Mouse (Mus musculus) embryonic fibroblast, embryonic 13.5 days (primary cell): Measurements from ENCODE around the gene Mok. TPM values are rescaled to one million over a fixed set of nuclear protein-coding genes. Genes with fewer than 3 reads are reported as not detected.

Experiments
- H3K27ac ChIP-seq: 2 replicates; pipeline ENCODE4 v1.5.1; 2012; ENCODE audit warnings: low read length, control low read depth, inconsistent platforms; ENCODE audit not compliant: insufficient read depth
- H3K4me1 ChIP-seq: 2 replicates; pipeline ENCODE4 v1.6.1; 2011; ENCODE audit warnings: low read length; ENCODE audit not compliant: control insufficient read depth, insufficient read depth
- H3K4me3 ChIP-seq: 2 replicates; pipeline ENCODE4 v1.5.1; 2011; ENCODE audit warnings: mild to moderate bottlenecking, control low read depth, low read length; ENCODE audit not compliant: insufficient read depth
- CTCF ChIP-seq: IDR thresholded peaks from 2 replicates; pipeline ENCODE4 v1.5.1; 2011; ENCODE audit warnings: mild to moderate bottlenecking, control low read depth, low read length, moderate library complexity, borderline replicate concordance; ENCODE audit not compliant: insufficient read depth
- POLR2A ChIP-seq: IDR thresholded peaks from 2 replicates; pipeline ENCODE4 v1.6.1; 2011; ENCODE audit warnings: low read depth, mild to moderate bottlenecking, control low read depth, low read length, moderate library complexity
- polyA plus RNA-seq: library from polyadenylated mRNA; stranded (reverse); fragments of >200 nt; gene quantifications from 2 replicates; pipeline ENCODE4 v1.2.4, GENCODE M21; 2011; ENCODE audit warnings: low read depth; ENCODE audit not compliant: missing spikeins, insufficient read length

The Mok gene
- polyA plus RNA-seq, 1 experiment: 1.2 TPM

DNA sequence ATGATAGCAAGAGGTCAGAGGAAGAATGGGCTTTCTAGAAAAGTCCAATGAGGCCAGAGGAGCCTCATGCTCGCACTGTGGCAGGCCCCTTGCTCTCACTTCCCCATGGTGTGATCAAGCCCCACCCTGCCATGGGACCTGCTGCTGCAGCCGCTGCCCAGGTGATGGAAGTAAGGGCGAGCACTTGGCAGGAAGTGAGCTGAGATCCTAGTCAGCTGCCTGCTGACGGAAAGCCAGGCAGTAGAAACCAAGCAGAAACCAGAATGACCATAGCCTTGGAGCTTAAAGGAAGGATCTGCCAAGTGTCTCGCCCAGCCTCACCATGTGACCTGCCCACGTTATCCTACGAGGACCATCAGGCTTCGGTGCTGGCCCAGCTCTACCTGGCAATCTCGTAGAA is 27.6 kb downstream of the Mok start:
- TF ChIP-seq POLR2A (no peak), CTCF (no peak)
- Histone ChIP-seq H3K4me1 (no peaks in the 10 kb centered on the region), H3K27ac (no peak overlapping the region), H3K4me3 (no peak overlapping the region)

DNA sequence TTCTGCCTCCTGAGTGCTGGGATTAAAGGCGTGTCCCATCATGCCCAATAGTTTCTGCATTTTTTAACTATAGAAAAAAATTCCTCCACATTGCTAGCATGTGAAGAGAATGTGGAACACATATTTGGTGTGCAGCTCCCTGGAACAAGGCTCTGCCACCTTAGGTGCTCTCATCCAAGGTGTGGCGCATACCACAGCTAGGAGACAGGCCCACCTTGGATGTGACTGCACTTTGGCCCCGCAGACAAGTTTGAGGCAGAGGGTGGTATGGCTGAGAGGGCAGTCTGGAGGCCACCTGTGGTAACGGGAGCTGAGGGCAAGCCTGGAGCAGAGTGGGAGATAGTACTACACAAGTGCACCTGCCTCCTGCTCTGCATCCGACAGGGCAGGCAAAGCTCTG is 31.9 kb downstream of the Mok start:
- Histone ChIP-seq H3K4me3 (no peak overlapping the region), H3K4me1 (no peaks in the 10 kb centered on the region), H3K27ac (no peak overlapping the region)
- TF ChIP-seq POLR2A: no peak
- no peak for TF ChIP-seq CTCF

DNA sequence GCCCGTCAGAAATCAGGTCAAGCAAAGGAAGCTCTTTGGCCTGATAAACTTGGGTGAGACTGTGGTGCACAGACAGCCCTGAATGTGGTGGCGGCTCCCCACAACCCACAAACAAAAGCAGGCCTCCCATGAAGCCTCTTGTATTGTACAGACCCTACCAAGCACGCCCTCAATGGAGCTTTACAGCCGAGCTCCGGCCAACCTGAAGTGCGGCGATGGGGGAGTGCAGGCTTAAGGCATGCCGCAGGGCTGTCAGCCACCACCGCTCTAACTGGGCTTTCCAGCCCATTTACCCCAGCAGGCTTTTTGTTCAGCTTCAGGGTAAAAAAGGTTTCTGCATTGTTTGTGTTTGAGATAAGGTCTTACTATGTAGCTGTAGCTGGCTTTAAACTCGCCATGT is 32.3 kb downstream of the Mok start:
- Histone ChIP-seq H3K4me1 (no peaks in the 10 kb centered on the region), H3K27ac (no peak overlapping the region), H3K4me3 (no peak overlapping the region)
- no peak for TF ChIP-seq POLR2A
- TF ChIP-seq CTCF: no peak

DNA sequence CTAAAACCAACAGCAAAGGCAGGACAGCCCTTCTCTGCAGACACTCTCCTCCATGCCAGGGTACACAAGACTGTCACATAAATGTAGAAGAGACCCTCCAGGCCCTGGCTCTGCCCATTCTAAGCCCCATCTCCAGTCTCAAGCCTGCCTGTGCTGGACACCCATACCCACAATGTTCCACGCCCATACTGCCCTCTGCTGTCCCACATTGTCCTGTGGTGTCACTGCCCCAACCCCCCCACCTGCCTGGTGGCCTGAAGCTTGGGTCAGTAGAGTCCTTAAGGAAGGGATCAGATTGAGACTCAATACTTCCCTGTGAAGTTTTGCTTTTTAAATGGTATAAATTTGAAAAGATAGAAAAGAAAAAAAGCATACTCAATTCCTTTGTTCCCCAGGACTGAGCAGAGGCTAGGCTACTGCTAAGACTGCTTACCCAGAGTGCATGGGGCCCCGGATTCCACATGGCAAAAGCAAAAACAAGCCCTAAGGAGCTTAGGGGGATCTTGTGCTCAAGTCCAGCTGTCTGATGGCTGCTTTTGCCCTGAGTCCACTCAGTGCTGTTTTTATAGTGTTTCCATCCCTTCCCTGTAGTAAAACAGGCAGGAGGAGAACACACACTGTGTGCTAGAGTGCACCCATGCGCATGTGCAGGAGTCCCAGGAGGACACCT is 34.3 kb downstream of the Mok start:
- H3K4me1 ChIP-seq: peaks cover 5% of the 10 kb centered on the region; the same call in 1 of the 2 replicates
- H3K27ac ChIP-seq: no peak overlapping the region
- no peak for TF ChIP-seq POLR2A
- TF ChIP-seq CTCF: peak; percentile 43; the same call in 1 of the 2 replicates

DNA sequence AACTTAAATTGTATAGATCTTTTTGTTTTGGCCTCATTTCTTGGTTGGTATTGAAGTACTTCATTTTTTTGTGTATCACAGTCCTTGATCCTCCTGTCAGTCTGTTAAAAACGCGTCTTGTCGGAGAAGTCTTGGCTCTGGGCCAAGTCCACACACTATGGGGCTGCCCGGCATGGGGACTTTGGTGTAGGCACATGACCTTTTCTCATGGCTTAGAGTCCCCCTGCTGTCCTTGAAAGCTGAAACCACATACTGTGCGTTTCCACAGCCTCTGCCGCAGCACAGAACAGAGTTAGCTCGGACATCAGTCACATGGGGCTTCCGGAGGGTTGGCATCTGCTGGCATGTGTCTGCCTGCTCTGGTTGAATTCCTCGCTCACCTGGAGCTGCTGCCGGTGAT is 36.5 kb downstream of the Mok start:
- H3K4me3 ChIP-seq: no peak overlapping the region
- TF ChIP-seq POLR2A (no peak), CTCF (no peak)
- H3K4me1 ChIP-seq: peaks cover 5% of the 10 kb centered on the region; the same call in 1 of the 2 replicates
- H3K27ac ChIP-seq: no peak overlapping the region

More for the DNA sequence above, 34.3 kb downstream of the Mok start:
- no peak overlapping the region for H3K4me3 ChIP-seq

DNA sequence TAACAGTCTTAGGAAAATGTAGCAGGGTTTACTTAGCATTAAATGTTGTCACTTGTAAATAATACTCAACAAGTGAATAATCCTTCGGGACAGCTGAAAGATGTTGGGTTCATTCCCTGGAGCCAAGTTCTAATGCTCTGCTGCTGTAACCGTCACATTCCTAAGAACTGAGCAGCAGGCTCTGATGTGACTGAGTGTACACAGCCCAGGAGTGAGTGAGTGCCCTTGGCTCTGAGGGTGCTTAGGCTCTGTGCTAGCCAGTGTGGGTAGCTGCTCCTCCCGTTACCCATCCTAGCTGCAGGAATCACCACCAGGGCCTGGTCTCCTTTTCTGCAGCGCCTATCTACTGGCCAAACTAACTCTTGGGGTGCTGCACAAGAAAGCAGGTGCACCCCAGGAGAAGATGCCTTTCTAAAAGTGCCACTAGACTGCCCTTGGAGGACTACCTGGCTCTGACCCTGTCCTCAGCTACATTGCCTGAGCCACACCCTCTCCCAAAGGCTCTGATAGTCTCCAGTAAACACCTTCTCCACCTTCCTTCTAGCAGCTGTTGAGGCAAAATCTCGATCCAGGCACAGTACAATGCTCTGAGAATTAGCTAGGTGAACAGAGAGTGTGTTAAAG is 38.0 kb downstream of the Mok start:
- Histone ChIP-seq H3K27ac (no peak overlapping the region), H3K4me1 (peaks cover 6% of the 10 kb centered on the region), H3K4me3 (no peak overlapping the region)
- TF ChIP-seq CTCF (no peak), POLR2A (no peak)

DNA sequence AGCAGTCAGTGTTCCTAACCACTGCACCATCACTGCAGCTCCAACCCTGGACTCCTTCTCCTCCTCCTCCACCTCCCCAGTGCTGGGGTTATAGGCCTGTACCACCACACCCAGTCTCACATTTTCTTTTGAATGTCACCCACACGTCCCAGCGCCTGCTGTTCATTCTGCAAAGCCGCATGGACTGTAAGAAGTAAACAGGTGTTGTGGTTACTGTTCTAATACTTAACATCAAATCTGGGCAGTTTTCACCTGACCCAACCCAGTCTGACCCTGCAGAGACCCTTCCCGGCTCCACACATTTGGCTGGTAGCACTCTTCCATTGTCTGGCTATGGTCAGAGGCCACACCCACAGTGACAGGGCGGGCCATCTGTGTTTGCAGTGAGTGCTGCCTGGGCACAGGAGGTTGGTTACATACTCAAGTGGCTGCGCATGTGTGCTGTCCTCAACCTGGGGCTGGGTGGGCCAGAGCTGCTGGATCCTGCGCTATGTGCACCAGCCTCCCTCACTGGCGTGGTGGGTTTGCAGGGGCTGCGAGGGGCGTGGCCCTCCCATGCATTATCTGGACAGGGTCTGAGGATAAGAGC is 38.8 kb downstream of the Mok start:
- no peak overlapping the region for H3K27ac ChIP-seq
- no peak overlapping the region for H3K4me3 ChIP-seq
- H3K4me1 ChIP-seq: peaks cover 10% of the 10 kb centered on the region
- TF ChIP-seq CTCF: no peak
- TF ChIP-seq POLR2A: no peak

DNA sequence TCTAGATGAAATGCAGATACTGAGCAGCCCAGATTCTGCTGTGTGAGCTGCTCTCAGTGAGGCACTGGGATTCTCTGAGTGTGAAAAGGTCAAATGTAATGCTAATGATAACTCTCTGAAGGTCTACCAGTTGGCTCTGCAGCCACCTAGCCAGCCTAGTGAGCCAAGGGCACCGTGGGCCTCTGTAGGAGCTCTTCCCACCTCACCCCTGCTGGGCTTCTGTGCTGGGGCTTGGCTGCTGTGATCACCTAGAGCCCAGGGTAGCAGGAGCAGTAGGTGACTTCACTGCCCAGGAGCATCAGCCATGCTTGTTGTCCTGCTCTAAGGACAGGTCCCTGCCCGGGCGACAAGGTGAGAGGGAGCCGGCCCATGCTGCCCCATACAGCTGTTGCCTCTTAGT is 41.5 kb downstream of the Mok start:
- Histone ChIP-seq H3K4me1 (peaks cover 10% of the 10 kb centered on the region), H3K4me3 (no peak overlapping the region), H3K27ac (no peak overlapping the region)
- TF ChIP-seq POLR2A (no peak), CTCF (no peak)

DNA sequence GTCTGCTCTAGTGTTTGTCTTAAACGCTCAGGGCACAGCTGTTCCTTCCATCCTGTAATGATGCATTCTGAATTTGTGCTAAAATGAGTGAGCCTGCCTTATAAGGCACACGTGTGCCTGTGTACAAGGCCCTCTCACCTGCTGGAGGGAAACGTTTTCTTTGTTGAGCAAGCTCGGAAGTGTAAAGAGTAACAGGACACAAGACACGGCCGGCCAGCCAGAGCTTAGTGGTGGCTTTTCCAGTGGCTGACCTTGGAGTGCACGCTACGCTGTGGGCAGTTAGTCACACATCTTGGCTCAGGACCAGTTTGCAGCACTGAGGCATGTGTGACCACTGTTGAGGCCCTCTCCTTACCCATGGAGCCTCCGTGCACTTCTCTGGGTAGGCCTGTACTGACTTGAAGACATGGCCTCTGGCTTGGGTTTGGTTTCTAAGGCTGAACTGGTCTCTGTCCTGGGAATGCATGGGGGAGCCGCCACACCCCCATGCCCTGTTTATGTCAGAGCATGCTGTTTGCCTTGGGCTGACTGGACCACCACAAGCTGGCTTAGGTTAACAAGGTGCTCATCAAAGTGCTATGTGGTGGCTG is 42.8 kb downstream of the Mok start:
- TF ChIP-seq CTCF (no peak), POLR2A (no peak)
- Histone ChIP-seq H3K4me3 (no peak overlapping the region), H3K4me1 (peaks cover 9% of the 10 kb centered on the region), H3K27ac (peak overlapping the region; percentile 2; the same call in 1 of the 2 replicates)

DNA sequence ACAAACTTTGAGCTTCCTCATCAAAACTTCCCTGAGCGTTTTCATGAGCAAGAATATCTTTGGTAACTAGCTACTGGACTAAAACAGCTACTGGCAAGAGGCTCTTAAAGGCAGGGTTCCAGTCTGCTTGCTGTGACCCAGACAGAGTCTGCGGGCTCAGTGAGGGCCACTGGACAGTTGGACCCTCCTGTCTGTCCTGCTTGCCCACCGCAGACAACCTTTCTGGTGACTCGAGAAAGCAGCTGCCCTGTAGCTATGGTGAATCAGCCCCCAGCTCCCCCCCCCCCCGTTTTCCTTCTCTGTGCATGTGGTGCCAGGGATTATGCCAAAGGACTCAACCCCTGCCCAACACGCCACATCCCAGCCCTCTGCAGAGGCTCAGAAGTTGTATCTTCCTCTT is 43.5 kb downstream of the Mok start:
- no peak overlapping the region for H3K27ac ChIP-seq
- TF ChIP-seq POLR2A: no peak
- TF ChIP-seq CTCF: no peak
- H3K4me1 ChIP-seq: peaks cover 5% of the 10 kb centered on the region
- H3K4me3 ChIP-seq: no peak overlapping the region
